Mouse (Mus musculus): ENCODE results near the gene Scgn. TPM values are rescaled to one million over a fixed set of nuclear protein-coding genes. Genes with fewer than 3 reads are reported as not detected.

The Scgn gene
- total RNA-seq (2014; fragmentation: Nextera tagmentation) = not detected in 2 replicates
- not detected in 2 replicates for total RNA-seq (2017)
- polyA plus RNA-seq (2012) = not detected in 2 replicates

DNA sequence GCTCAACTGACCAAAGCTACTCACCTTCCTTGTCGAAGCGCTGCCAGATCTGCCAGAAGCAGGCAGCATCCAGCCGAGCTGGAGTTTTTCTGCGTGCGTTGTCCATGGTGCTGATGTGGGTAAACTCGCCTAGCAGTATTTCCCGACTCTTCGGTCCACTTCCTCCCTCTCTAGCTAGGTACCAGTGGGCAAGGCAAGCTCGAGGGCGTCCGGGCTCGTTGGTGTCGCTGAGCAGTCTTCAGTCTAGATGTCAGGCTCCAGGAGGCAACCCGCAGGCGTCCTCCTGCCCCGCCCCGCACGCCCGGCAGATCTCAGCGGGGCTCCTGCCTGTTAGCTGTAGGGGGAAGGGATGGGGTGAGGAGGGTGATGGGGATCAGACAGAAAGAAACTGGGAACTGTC, at the start of gene Scgn:
Gene Scgn, minus strand, starts transcription at position 287 of the 400 bp plus-strand sequence.
- Histone ChIP-seq H3K36me3 (replicated peaks) (no peaks in the 10 kb centered on the region), H3K9me3 (replicated peaks) (no peaks in the 10 kb centered on the region), H3K4me3 (ENCODE audit: low read depth, low read length) (no peak within 1 kb of the TSS), H3K27me3 (ENCODE audit: insufficient read depth, low read length) (no peaks in the 10 kb centered on the region; the same call in 1 of the 2 replicates), H3K4me1 (ENCODE audit: insufficient read depth, low read depth, low read length) (no peaks in the 10 kb centered on the region)
- DNase-seq (ENCODE audit: low spot score) = no peak
- TF ChIP-seq GATA2 (IDR thresholded peaks at IDR 0.05; ENCODE audit: borderline replicate concordance, low read depth, low read length) (no peak), POLR2AphosphoS5 (IDR thresholded peaks at IDR 0.05; ENCODE audit: insufficient replicate concordance, low read depth, low read length) (no peak), GATA1 (IDR thresholded peaks at IDR 0.05; ENCODE audit: borderline replicate concordance, low read length) (no peak), TAL1 (conservative IDR thresholded peaks at IDR 0.05; ENCODE audit: low read depth, low read length) (no peak), CTCF (IDR thresholded peaks at IDR 0.05; ENCODE audit: low read depth, low read length) (no peak)
- ATAC-seq (ENCODE audit: extremely low read depth, insufficient number of reproducible peaks, low FRiP score, poor library complexity, severe bottlenecking) = no peak

DNA sequence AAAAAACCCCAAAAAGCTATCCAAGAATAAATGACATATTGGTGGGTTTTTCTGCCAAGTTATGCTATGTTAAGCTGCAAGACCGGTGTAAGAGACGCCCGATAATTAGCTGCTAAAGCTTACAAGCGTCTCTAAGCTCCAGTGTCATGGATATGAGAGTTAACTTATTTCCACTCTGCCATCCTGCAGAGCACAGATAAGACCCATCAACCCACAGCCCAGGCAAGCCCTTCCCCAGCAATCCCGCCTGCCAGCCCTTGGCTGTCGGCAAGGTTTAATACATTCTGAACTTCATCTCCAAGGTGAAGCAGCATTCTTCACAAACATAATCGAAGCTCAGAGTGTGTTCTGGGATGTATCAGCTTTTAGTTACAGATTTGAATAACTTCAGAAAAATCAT, 49.2 kb upstream of the Scgn start:
- Histone ChIP-seq H3K27me3 (ENCODE audit: insufficient read depth, low read length) (peaks cover 5% of the 10 kb centered on the region), H3K9me3 (replicated peaks) (no peaks in the 10 kb centered on the region), H3K4me3 (ENCODE audit: low read depth, low read length) (no peak overlapping the region), H3K36me3 (replicated peaks) (no peaks in the 10 kb centered on the region), H3K4me1 (ENCODE audit: insufficient read depth, low read depth, low read length) (no peaks in the 10 kb centered on the region)
- DNase-seq (ENCODE audit: low spot score) = no peak
- no peak for ATAC-seq (ENCODE audit: extremely low read depth, insufficient number of reproducible peaks, low FRiP score, poor library complexity, severe bottlenecking)
- TF ChIP-seq GATA1 (IDR thresholded peaks at IDR 0.05; ENCODE audit: borderline replicate concordance, low read length) (no peak), TAL1 (conservative IDR thresholded peaks at IDR 0.05; ENCODE audit: low read depth, low read length) (no peak), CTCF (IDR thresholded peaks at IDR 0.05; ENCODE audit: low read depth, low read length) (no peak), POLR2AphosphoS5 (IDR thresholded peaks at IDR 0.05; ENCODE audit: insufficient replicate concordance, low read depth, low read length) (no peak), GATA2 (IDR thresholded peaks at IDR 0.05; ENCODE audit: borderline replicate concordance, low read depth, low read length) (no peak)

DNA sequence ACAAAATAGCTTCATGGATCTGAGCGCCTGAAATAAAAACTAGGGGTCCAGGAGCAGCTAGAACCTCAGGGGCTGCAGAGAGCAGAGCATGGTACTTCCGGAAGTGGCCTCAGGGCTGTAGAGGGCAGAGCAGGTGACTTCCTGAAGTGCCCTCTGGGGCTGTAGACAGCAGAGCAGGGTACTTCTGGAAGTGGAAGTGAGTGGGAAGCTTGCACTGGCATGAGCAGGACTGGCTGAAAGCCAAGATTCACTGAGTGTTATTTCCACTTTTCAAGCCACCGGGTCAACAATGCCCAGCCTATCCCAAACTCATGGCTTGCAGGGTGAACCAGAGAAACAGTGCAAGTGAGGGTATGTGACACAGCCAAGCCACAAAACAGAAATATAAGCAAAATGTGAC, 46.5 kb upstream of the Scgn start:
- H3K27me3 ChIP-seq (ENCODE audit: insufficient read depth, low read length) = peaks cover 5% of the 10 kb centered on the region
- no peak for DNase-seq (ENCODE audit: low spot score)
- no peaks in the 10 kb centered on the region for H3K9me3 ChIP-seq (replicated peaks)
- ATAC-seq (ENCODE audit: extremely low read depth, insufficient number of reproducible peaks, low FRiP score, poor library complexity, severe bottlenecking) = no peak
- TF ChIP-seq TAL1 (conservative IDR thresholded peaks at IDR 0.05; ENCODE audit: low read depth, low read length) = no peak
- TF ChIP-seq GATA1 (IDR thresholded peaks at IDR 0.05; ENCODE audit: borderline replicate concordance, low read length) = no peak
- no peak for TF ChIP-seq GATA2 (IDR thresholded peaks at IDR 0.05; ENCODE audit: borderline replicate concordance, low read depth, low read length)
- no peak for TF ChIP-seq CTCF (IDR thresholded peaks at IDR 0.05; ENCODE audit: low read depth, low read length)
- no peak for TF ChIP-seq POLR2AphosphoS5 (IDR thresholded peaks at IDR 0.05; ENCODE audit: insufficient replicate concordance, low read depth, low read length)
- H3K4me3 ChIP-seq (ENCODE audit: low read depth, low read length) = no peak overlapping the region
- H3K36me3 ChIP-seq (replicated peaks) = no peaks in the 10 kb centered on the region
- H3K4me1 ChIP-seq (ENCODE audit: insufficient read depth, low read depth, low read length) = no peaks in the 10 kb centered on the region

DNA sequence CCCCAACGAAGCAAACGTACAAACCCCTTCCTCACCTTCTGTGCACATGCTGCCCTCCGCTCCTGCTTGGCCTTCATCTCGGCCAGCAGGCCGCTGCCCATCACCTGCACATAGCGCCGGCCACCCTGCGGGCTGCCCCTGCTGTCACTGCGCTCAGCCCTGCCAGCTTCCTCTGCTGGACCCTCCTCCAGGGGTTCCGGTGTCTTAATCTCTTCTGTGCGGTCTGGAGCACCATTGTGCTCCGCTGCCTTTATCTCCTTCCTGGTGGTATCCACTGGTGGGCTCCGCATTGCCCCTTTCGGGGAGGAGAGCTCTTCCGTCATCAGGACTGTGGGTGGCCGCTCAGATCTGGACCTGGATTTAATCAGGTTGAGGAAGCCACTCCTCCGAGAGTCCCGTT, 45.1 kb upstream of the Scgn start:
- no peak for DNase-seq (ENCODE audit: low spot score)
- no peak for ATAC-seq (ENCODE audit: extremely low read depth, insufficient number of reproducible peaks, low FRiP score, poor library complexity, severe bottlenecking)
- no peaks in the 10 kb centered on the region for H3K4me1 ChIP-seq (ENCODE audit: insufficient read depth, low read depth, low read length)
- H3K27me3 ChIP-seq (ENCODE audit: insufficient read depth, low read length) = peaks cover 5% of the 10 kb centered on the region
- H3K4me3 ChIP-seq (ENCODE audit: low read depth, low read length) = no peak overlapping the region
- TF ChIP-seq GATA2 (IDR thresholded peaks at IDR 0.05; ENCODE audit: borderline replicate concordance, low read depth, low read length) (no peak), TAL1 (conservative IDR thresholded peaks at IDR 0.05; ENCODE audit: low read depth, low read length) (no peak), CTCF (IDR thresholded peaks at IDR 0.05; ENCODE audit: low read depth, low read length) (no peak), POLR2AphosphoS5 (IDR thresholded peaks at IDR 0.05; ENCODE audit: insufficient replicate concordance, low read depth, low read length) (no peak), GATA1 (IDR thresholded peaks at IDR 0.05; ENCODE audit: borderline replicate concordance, low read length) (no peak)
- H3K36me3 ChIP-seq (replicated peaks) = no peaks in the 10 kb centered on the region
- H3K9me3 ChIP-seq (replicated peaks) = no peaks in the 10 kb centered on the region

DNA sequence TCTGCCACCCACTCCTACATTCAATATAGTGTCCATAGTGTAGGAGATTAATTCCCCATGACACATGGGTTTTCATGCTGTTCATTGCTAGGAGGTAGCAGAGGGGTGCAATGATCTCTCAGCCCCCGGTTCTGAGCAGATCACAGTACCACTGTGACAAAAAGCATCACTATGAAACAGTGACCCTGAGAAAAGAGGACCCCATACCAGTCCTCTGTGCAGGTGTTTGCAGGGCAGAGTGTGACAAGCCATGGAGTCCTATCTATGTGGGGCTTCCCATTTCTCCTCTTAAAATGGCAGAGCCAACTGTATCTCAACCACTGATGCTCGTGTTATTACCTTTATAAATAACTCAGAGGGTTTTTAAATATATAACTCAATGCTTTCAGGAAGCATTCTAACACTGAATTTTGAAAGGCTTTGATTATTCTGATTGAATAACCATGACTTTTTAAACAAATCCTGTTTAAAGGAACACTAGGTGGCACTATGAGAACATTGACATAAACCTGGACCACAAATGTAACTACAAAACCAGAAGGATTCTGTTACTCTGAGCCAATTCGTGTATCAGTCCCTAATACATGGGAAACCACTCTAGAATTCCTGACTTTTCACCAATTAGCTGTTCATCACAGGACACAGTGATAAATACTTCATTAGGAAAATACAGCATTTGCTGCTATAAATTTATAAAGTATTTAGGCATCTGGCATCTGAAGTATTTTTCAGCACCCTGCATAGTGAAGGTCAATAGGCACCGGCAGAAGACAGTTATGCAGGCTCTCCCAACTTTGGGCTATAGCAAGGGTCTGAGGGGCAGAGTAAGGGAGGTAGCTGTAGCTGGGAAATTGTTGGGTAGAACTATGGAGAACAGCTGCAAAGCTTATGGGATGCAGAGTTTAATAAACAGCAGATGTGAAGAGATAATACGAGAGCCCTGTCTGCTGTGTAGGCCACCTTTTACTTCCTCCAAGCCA, 36.5 kb upstream of the Scgn start:
- Histone ChIP-seq H3K4me3 (ENCODE audit: low read depth, low read length) (no peak overlapping the region), H3K4me1 (ENCODE audit: insufficient read depth, low read depth, low read length) (no peaks in the 10 kb centered on the region), H3K27me3 (ENCODE audit: insufficient read depth, low read length) (peaks cover 2% of the 10 kb centered on the region; the same call in 1 of the 2 replicates), H3K36me3 (replicated peaks) (no peaks in the 10 kb centered on the region), H3K9me3 (replicated peaks) (no peaks in the 10 kb centered on the region)
- no peak for TF ChIP-seq POLR2AphosphoS5 (IDR thresholded peaks at IDR 0.05; ENCODE audit: insufficient replicate concordance, low read depth, low read length)
- TF ChIP-seq TAL1 (conservative IDR thresholded peaks at IDR 0.05; ENCODE audit: low read depth, low read length) = no peak
- no peak for TF ChIP-seq GATA1 (IDR thresholded peaks at IDR 0.05; ENCODE audit: borderline replicate concordance, low read length)
- TF ChIP-seq CTCF (IDR thresholded peaks at IDR 0.05; ENCODE audit: low read depth, low read length) = no peak
- TF ChIP-seq GATA2 (IDR thresholded peaks at IDR 0.05; ENCODE audit: borderline replicate concordance, low read depth, low read length) = no peak
- no peak for ATAC-seq (ENCODE audit: extremely low read depth, insufficient number of reproducible peaks, low FRiP score, poor library complexity, severe bottlenecking)
- no peak for DNase-seq (ENCODE audit: low spot score)

DNA sequence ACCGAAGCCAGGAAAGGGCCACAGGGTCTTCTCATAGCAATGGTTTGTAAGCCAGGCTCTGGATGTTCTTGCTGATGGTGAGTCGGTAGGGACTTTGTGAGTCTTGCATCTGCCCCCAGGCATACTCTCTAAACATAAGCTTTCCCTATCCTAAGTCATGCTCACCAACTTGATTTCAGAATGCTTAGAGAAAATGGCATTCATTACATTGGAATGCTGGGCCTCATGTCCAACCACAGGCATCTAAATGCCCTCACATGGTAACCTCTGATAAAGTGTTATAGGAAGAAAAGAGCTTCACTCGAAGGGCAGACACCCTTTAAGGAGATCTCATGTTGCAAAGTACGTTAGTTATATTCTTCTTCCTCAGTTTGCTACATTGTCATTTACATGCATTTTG, 27.5 kb upstream of the Scgn start:
- no peak overlapping the region for H3K4me3 ChIP-seq (ENCODE audit: low read depth, low read length)
- no peaks in the 10 kb centered on the region for H3K4me1 ChIP-seq (ENCODE audit: insufficient read depth, low read depth, low read length)
- TF ChIP-seq GATA1 (IDR thresholded peaks at IDR 0.05; ENCODE audit: borderline replicate concordance, low read length) = no peak
- no peak for TF ChIP-seq GATA2 (IDR thresholded peaks at IDR 0.05; ENCODE audit: borderline replicate concordance, low read depth, low read length)
- ATAC-seq (ENCODE audit: extremely low read depth, insufficient number of reproducible peaks, low FRiP score, poor library complexity, severe bottlenecking) (no peak), DNase-seq (ENCODE audit: low spot score) (no peak)
- H3K9me3 ChIP-seq (replicated peaks) = no peaks in the 10 kb centered on the region
- no peaks in the 10 kb centered on the region for H3K36me3 ChIP-seq (replicated peaks)
- H3K27me3 ChIP-seq (ENCODE audit: insufficient read depth, low read length) = 0 out of 2 replicates have a peak, but pooled peaks cover 2% of the 10 kb centered on the region
